Mouse (Mus musculus) MEL (cell line): ENCODE measurements around the gene Rela.

ENCODE experiments used
- E2F4 ChIP-seq: IDR thresholded peaks from 2 replicates; pipeline ENCODE4 v1.6.1; 2011; ENCODE audit warnings: low read depth, low read length, improper control_type of control experiment, borderline replicate concordance
- POLR2A ChIP-seq, 2 experiments: IDR thresholded peaks; 2 replicates each; pipeline ENCODE4 v1.6.1; 2011 to 2012; ENCODE audit warnings: low read length in 2 of 2, mild to moderate bottlenecking in 2 of 2, control low read depth in 1 of 2, improper control_type of control experiment in 1 of 2, low read depth in 1 of 2, moderate library complexity in 1 of 2; ENCODE audit not compliant: control insufficient read depth in 1 of 2, insufficient read depth in 1 of 2, poor library complexity in 1 of 2
- RCOR1 ChIP-seq: IDR thresholded peaks from 2 replicates; pipeline ENCODE4 v1.6.1; 2012; ENCODE audit warnings: low read depth, mild to moderate bottlenecking, inconsistent platforms, low read length, improper control_type of control experiment

DNA sequence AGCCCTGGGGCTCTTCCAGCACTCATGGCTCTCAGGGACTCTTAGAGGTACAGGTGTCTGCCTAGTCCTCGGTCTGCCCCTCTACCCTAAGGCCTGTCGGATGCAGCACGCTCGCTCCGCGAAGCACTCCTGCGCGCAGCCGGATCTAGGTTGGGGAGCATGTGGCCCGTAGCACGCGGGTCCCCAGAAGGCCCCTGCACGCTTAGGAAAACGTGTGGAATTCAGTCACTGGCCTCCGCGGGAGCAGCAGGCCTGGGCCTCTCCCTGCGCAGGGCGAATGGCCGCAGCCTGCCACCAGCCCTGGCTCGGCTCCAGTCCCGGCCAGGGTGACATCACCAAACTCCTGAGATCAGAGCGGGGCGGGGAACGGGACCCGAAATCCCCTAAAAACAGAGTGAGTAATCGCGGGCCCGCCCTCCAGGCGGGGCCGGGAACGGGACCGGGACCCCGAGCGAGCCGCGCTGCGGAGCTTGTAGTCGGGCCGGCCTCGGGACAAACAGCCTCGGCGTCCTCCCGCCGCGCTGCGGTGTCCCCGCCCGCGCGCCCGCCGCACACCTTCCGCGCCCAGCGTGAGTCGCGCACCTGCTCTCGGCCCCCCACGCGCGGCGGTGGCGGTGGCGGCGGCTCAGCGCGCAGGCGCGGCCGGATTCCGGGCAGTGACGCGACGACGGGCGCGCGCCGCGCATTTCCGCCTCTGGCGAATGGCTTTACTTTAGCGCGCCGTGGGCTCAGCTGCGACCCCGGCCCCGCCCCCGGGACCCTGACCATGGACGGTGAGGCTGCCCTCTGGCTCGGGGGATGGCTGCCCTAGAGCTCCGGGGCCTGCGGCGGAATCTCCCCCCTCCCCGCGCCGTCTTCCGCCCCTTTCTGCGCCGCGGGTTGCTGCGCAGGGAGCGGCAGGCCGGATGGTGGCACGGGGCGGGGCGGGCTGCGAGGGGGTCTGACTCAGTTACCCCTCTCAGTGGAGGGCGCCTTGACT lies at the start of gene Rela:
- peak; percentile 78 to 87; a peak in 3 of 4 replicates for TF ChIP-seq POLR2A (IDR thresholded peaks at IDR 0.05; ENCODE audit: control insufficient read depth in 1 of 2, insufficient read depth in 1 of 2, low read depth in 1 of 2, low read length in 2 of 2, poor library complexity in 1 of 2)
- no peak for TF ChIP-seq E2F4
- no peak for TF ChIP-seq RCOR1
